Mouse (Mus musculus) brown adipose tissue, adult 24 weeks (tissue): Measurements from ENCODE around the gene Rhox4f. TPM values are rescaled to one million over a fixed set of nuclear protein-coding genes. Genes with fewer than 3 reads are reported as not detected.
"Not testable (repeated sequence)": the region's sequence is repeated elsewhere in the genome, so short reads cannot be mapped to it uniquely, and the experiment has no call there.

ENCODE experiments used
- H3K27ac ChIP-seq: fragments of 200-500 bp; replicated peaks from 2 replicates; pipeline ENCODE4 v1.5.1; 2012; ENCODE audit warnings: low read depth, mild to moderate bottlenecking, low read length
- H3K4me1 ChIP-seq: fragments of 200-500 bp; 2 replicates; pipeline ENCODE4 v1.6.1; 2012; ENCODE audit warnings: low read length, mixed read lengths; ENCODE audit not compliant: control insufficient read depth, insufficient read depth, insufficient read length
- H3K4me3 ChIP-seq: fragments of 200-500 bp; 2 replicates; pipeline ENCODE4 v1.5.1; 2012; ENCODE audit warnings: low read depth, mild to moderate bottlenecking, low read length, moderate library complexity; ENCODE audit not compliant: insufficient read depth
- polyA plus RNA-seq: library from polyadenylated mRNA; stranded (reverse); fragments of >200 nt; gene quantifications from 2 replicates; pipeline ENCODE4 v1.2.4, GENCODE M21; 2012; ENCODE audit not compliant: missing spikeins, insufficient read depth, insufficient read length

Gene Rhox4f
- polyA plus RNA-seq, result not detected in 2 replicates

DNA sequence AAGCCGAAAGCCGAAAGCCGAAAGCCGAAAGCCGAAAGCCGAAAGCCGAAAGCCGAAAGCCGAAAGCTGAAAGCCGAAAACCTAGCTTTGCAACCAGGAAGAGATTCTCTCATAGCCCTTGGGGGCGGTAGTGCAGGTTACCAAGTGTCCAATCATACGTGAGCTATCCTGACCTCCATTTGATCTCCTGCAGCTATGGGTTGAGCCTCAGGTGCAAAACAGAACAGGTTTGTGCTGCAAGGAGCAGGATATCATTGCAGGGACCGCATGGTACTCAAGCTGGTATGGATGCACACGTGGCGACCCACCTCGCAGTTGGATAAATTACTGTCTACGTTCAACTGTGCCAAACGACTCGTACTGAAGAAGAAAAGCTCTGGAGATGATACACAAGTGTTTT, at the start of gene Rhox4f:
Gene Rhox4f, minus strand, starts transcription at position 101 of the 400 bp plus-strand sequence.
- not testable (repeated sequence) for H3K4me3 ChIP-seq, H3K27ac ChIP-seq, H3K4me1 ChIP-seq

DNA sequence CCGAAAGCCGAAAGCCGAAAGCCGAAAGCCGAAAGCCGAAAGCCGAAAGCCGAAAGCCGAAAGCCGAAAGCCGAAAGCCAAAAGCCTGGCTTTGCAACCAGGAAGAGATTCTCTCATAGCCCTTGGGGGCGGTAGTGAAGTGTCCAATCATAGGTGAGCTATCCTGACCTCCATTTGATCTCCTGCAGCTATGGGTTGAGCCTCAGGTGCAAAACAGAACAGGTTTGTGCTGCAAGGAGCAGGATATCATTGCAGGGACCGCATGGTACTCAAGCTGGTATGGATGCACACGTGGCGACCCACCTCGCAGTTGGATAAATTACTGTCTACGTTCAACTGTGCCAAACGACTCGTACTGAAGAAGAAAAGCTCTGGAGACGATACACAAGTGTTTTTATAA, 43.7 kb upstream of the Rhox4f start, which contains the start of gene Rhox4g:
Gene Rhox4g, minus strand, starts transcription at position 101 of the 400 bp plus-strand sequence.
- H3K4me3 ChIP-seq, H3K4me1 ChIP-seq, H3K27ac ChIP-seq: not testable (repeated sequence)

DNA sequence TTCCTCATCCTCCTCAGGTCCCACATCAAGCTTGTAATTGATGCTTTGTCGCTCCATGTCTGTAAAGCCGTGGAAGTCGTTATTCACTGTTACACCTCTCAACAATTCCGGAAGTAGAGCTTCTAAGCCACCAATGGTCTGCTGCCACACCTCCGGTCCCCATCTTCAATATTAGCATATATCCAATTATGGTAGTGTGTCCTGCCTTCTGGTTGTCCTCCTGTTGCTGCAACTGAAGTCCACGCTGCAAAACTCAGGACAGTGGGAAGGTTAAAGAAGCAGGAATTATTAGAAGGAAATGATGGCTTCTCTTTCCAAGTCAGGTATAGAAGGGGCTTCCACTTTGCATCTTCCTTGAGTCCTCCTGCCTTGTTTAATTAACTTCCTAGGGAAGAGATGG, 35.9 kb upstream of the Rhox4f start, which contains the start of gene Rhox2g:
Gene Rhox2g, minus strand, starts transcription at position 101 of the 400 bp plus-strand sequence.
- H3K4me1 ChIP-seq, H3K27ac ChIP-seq, H3K4me3 ChIP-seq: not testable (repeated sequence)

DNA sequence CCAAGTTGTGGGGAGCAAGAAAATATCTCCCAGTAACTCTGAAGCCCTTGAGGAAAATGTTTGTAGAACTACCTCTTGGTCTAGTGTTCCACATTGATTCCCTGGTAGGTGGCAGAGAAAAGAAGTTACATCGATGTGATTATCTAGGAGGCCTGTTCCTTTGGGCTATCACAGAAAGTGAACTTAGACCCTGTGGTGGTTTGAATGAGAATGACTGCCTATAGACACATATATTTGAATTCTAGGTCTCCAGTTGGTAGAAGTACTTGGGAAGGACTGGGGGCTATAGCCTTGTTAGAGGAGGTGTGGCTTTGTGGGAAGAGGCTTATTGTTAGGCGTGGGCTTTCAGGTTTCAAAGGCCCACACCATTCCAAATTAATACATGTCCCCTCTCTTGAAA, 21.0 kb upstream of the Rhox4f start, which contains the start of gene Rhox3g:
Gene Rhox3g, minus strand, starts transcription at position 101 of the 400 bp plus-strand sequence.
- H3K4me1 ChIP-seq, H3K4me3 ChIP-seq, H3K27ac ChIP-seq: not testable (repeated sequence)

DNA sequence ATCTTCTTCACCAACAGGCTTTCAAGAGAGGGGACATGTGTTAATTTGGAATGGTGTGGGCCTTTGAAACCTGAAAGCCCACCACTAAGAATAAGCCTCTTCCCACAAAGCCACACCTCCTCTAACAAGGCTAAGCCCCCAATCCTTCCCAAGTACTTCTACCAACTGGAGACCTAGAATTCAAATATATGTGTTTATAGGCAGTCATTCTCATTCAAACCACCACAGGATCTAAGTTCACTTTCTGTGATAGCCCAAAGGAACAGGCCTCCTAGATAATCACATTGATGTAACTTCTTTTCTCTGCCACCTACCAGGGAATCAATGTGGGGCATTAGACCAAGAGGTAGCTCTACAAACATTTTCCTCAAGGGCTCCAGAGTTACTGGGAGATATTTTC, 26.8 kb downstream of the Rhox4f start, which contains the start of gene Rhox3f:
Gene Rhox3f, plus strand, starts transcription at position 301 of the 400 bp plus-strand sequence.
- H3K4me3 ChIP-seq, H3K4me1 ChIP-seq, H3K27ac ChIP-seq: not testable (repeated sequence)

DNA sequence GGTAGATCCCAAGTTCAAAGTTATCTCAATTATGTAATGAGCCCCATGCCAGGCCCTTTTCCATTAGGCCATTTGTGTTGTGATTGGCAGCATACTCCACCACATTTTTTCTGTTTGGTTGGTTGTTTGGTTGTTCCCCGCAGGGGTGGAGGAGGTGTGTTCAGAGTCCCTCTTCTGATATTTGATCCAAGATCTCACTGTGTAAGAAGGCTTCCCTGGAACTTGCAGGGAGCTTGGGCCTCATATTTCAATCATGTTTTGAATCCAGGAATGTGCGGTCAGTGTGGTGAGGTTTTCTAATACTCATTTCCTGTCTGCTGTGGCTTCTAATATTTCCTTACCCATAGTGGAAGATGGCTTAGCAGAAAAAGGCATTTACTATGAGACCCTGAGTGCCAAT, 34.9 kb downstream of the Rhox4f start:
- not testable (repeated sequence) for H3K4me1 ChIP-seq, H3K27ac ChIP-seq, H3K4me3 ChIP-seq

DNA sequence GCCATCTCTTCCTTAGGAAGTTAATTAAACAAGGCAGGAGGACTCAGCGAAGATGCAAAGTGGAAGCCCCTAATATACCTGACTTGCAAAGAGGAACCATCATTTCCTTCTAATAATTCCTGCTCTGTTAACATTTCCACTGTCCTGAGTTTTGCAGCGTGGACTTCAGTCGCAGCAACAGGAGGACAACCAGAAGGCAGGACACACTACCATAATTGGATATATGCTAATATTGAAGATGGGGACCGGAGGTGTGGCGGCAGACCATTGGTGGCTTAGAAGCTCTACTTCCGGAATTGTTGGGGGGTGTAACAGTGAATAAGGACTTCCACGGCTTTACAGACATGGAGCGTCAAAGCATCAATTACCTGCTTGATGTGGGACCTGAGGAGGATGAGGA, 36.4 kb downstream of the Rhox4f start, which contains the start of gene Rhox2f:
Gene Rhox2f, plus strand, starts transcription at position 301 of the 400 bp plus-strand sequence.
- not testable (repeated sequence) for H3K4me1 ChIP-seq, H3K4me3 ChIP-seq, H3K27ac ChIP-seq

DNA sequence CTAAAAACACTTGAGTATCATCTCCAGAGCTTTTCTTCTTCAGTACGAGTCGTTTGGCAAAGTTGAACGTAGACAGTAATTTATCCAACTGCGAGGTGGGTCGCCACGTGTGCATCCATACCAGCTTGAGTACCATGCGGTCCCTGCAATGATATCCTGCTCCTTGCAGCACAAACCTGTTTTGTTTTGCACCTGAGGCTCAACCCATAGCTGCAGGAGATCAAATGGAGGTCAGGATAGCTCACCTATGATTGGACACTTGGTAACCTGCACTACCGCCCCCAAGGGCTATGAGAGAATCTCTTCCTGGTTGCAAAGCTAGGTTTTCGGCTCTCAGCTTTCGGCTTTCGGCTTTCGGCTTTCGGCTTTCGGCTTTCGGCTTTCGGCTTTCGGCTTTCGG, 50.4 kb downstream of the Rhox4f start, which contains the start of gene Rhox4e:
Gene Rhox4e, plus strand, starts transcription at position 301 of the 400 bp plus-strand sequence.
- not testable (repeated sequence) for H3K4me3 ChIP-seq, H3K27ac ChIP-seq

More for the DNA sequence above, 50.4 kb downstream of the Rhox4f start, which contains the start of gene Rhox4e:
- not testable (repeated sequence) for H3K4me1 ChIP-seq

Other genes with a start within 250 kb of the Rhox4f start
- gene Rhox3a2, start 227.7 kb downstream of the Rhox4f start, polyA plus RNA-seq, result not detected in 2 replicates
- not detected in 2 replicates for gene Rhox4a2, start 216.9 kb downstream of the Rhox4f start, polyA plus RNA-seq
- not detected in 2 replicates for gene Rhox2b, start 195.6 kb downstream of the Rhox4f start, polyA plus RNA-seq
- not detected in 2 replicates for gene Rhox4b, start 175.2 kb downstream of the Rhox4f start, polyA plus RNA-seq
- not detected in 2 replicates for gene Rhox2c, start 154.0 kb downstream of the Rhox4f start, polyA plus RNA-seq
- not detected in 2 replicates for gene Rhox3c, start 149.1 kb downstream of the Rhox4f start, polyA plus RNA-seq
- not detected in 2 replicates for gene Rhox4c, start 127.4 kb downstream of the Rhox4f start, polyA plus RNA-seq
- not detected in 2 replicates for gene Rhox2d, start 114.3 kb downstream of the Rhox4f start, polyA plus RNA-seq
- gene Rhox4d, start 93.3 kb downstream of the Rhox4f start, polyA plus RNA-seq, result not detected in 2 replicates
- not detected in 2 replicates for gene Rhox2e, start 77.3 kb downstream of the Rhox4f start, polyA plus RNA-seq
- not detected in 2 replicates for gene Rhox3e, start 65.7 kb downstream of the Rhox4f start, polyA plus RNA-seq
- not detected in 2 replicates for gene Rhox4e, start 50.3 kb downstream of the Rhox4f start, polyA plus RNA-seq
- not detected in 2 replicates for gene Rhox2f, start 36.3 kb downstream of the Rhox4f start, polyA plus RNA-seq
- gene Rhox3f, start 26.7 kb downstream of the Rhox4f start, polyA plus RNA-seq, result not detected in 2 replicates
- gene Rhox3g, start 20.9 kb upstream of the Rhox4f start, polyA plus RNA-seq, result not detected in 2 replicates
- gene Rhox2g, start 35.8 kb upstream of the Rhox4f start, polyA plus RNA-seq, result not detected in 2 replicates
- gene Rhox4g, start 43.6 kb upstream of the Rhox4f start, polyA plus RNA-seq, result not detected in 2 replicates
- not detected in 2 replicates for gene Rhox3h, start 61.1 kb upstream of the Rhox4f start, polyA plus RNA-seq
- gene Rhox2h, start 65.6 kb upstream of the Rhox4f start, polyA plus RNA-seq, result not detected in 2 replicates
- gene Rhox5, start 197.1 kb upstream of the Rhox4f start, polyA plus RNA-seq, result not detected in 2 replicates
- not detected in 2 replicates for gene Rhox6, start 219.2 kb upstream of the Rhox4f start, polyA plus RNA-seq
- gene Rhox7a, start 224.0 kb upstream of the Rhox4f start, polyA plus RNA-seq, result not detected in 2 replicates